Mouse (Mus musculus) thymus, postnatal 0 days (tissue): ENCODE data around the gene Fndc10. TPM values are rescaled to one million over a fixed set of nuclear protein-coding genes. Genes with fewer than 3 reads are reported as not detected.
"Not testable (repeated sequence)": the region's sequence is repeated elsewhere in the genome, so short reads cannot be mapped to it uniquely, and the experiment has no call there.

Experiments used
- DNase-seq: peaks from one replicate; pipeline ENCODE4 v3.0.0-alpha.2; 2015; ENCODE audit warnings: low spot score
- polyA plus RNA-seq: library from polyadenylated mRNA; unstranded; fragments of >200 nt; fragmentation: Nextera tagmentation; extraction: Ambion mirVana; gene quantifications from 2 replicates; pipeline ENCODE4 v1.2.1, GENCODE M21; 2015

Fndc10 gene
- 4.4 and 5.2 TPM in 2 replicates for polyA plus RNA-seq

DNA sequence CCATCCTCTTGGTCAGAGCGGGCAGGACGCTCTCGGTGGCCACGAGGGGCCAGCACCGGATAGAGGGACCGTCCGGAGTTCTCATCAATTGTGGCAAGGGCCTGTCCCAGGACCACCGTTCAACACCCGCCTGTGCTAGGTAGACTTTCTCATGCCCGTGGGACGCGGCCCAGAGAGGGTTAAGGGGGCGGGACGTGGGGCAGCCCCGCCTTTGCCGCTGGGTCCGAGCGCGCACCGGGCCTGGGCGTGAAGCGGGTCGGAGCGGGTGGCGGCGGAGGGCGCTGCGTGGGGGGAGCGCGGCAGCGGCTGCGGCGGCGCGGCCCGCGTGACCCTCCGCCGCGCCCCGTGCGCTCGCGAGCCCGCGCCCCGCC is at the start of gene Fndc10:
Gene Fndc10 (plus strand): TSS at position 232 of the 371 bp plus-strand sequence.
- peak; percentile 54 for DNase-seq

DNA sequence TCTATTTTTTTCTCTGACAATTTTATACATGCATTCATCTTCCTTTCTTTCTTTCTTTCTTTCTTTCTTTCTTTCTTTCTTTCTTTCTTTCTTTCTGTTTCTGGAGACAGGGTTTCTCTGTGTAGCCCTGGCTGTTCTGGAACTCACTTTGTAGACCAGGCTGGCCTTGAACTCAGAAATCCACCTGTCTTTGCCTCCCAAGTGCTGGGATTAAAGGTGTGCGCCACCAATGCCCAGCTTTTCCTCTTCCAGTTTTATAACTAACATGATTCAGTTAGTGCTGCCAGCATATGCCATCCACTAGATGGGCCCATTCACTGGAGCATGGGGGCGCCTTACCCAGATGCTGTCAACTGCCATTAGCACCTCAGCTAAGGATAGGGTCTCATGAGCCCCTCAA is 48.8 kb upstream of the Fndc10 start, which contains the start of gene Gm10563:
Gene Gm10563 (minus strand): TSS at position 101 of the 400 bp plus-strand sequence.
- not testable (repeated sequence) for DNase-seq

DNA sequence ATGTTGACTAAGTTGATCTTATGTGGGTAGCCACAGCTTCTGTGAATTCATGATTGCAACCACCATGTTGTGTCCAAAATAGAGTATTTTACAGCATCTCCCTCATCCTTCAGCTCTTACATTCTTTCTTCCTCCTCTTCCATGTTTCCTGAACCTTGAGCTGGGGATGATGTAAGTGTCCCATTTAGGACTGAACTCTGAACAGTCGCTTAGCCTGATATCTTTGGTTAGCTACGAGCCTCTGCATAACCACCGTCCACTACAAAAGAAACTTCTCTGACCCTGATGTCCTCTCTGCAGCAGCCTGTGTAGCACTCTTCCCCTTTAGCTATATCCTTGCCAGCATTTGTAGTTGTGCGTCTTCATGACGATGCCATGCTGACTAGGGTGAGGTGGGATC is 48.4 kb upstream of the Fndc10 start:
- no peak for DNase-seq

DNA sequence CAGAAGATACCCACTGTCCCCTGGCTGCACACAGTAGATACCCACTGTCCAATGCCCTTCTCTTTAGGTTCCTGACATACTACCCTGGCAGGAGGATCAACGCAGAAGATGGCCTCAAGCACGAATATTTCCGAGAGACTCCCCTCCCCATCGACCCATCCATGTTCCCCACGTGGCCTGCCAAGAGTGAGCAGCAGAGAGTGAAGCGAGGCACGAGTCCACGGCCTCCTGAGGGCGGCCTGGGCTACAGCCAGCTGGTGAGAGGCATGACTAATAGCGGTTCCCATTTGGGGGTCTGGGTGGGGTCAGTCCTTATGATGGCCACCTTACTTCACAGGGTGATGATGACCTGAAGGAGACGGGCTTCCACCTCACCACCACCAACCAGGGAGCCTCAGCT is 44.8 kb upstream of the Fndc10 start:
- DNase-seq, result no peak

DNA sequence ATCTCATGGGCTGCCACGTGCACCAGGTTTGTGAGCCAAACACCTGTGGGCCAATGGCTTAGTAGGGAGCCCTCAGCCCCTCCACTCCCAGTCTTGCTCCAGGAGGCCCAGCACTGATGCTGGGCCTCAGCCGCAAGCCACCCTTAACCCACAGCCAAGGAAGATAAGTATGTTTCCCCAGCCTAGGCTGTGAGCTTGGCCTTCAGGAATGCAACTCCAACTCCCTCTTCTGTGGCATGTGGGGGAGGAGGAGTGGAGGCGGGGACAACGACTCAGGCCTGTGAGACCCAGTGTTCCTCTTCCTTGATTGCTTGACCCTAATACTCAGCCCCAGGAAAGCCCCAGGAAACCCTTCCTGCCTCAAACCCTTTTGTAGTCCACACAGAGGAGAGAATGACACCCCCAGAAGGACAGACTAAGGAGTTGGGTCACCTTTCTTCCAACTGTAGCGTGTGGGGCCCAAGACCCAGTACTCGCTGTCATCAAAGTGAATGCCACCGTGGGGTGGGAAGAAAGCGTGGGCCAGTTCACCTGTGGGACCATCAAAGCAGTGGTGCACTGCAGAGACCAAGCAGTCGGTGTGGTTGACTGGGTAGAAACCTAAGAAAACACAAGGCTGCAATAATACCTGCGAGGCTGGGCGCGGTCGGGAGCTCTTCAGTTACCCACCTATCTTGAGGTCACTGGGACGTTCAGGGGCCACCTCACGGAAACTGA is 42.4 kb upstream of the Fndc10 start:
- no peak for DNase-seq

DNA sequence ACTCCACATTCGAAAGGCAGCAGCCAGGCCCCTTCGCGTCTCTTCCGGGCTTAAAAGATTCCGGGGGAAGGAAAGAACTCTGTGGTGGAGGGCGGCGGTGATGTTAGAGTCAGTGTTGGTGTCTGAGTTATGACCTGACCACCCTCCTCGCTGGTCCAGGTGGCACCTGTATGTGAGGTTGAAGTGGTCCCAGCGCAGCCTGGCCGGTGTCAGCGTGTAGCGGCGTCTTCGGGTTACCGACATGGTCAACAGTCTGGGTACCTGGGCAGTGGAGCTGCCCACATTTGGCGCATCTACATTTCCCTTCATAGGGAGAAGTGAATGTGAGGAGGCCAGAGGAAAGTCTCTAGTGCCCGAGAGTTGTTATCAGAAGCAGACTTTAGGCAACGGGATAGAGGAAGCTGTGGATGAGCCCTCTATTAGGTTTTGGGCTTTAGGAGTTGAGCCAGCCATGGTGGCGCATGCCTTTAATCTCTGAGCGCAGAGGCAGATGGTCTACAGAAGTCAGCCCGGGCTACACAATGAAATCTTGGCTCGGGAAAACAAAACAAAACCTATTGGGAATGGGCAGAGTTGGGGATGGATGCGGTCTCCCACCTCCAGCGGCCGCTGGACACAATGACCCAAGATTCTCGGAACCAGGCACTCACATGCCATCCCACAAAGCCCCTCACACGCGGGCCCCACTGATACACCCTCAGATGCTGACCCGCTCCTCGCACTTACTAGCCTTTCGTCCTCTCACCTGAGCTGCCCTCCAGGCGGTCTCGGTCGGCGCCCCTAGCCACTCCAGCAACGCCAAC is 41.7 kb upstream of the Fndc10 start:
- no peak for DNase-seq

DNA sequence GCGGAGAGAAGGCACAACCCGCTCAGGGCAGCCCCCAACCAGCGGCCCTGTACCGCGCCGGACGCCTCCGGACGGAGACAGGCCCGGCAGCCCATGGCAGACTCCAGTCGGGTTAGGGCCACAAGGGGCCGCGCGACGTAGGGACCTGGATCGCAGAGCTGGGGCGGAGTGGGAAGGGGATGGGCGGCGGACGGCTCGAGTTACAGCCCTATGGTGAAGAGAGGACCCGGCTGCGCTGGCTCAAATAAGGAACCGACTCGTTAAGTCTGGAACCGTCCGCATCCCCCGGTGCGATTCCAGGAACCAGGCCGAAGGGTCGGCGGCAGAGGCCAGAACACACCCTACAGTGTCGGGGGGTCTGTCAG is 41.1 kb upstream of the Fndc10 start, which contains the start of gene Mmp23:
Gene Mmp23 (minus strand): TSS at position 299 of the 365 bp plus-strand sequence.
- no peak for DNase-seq

GRCm38 (mm10) chr4:155653451-155654182 is 40.5 kb upstream of the Fndc10 start:
- peak; percentile 10 for DNase-seq

DNA sequence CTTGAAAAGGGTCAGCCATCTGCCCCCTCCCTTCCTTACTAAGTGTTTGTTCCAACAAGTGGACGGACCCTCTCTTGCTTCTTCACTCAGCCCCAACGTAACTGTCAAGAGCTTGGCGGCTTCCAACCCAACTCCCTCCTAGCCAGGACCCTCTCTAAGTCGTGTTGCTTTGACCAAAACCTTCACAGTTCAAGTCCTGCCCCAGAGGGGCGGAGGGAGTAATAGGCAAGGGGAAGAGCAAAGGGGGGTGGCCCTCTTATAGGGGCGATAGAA is 40.0 kb upstream of the Fndc10 start:
- DNase-seq, result no peak

DNA sequence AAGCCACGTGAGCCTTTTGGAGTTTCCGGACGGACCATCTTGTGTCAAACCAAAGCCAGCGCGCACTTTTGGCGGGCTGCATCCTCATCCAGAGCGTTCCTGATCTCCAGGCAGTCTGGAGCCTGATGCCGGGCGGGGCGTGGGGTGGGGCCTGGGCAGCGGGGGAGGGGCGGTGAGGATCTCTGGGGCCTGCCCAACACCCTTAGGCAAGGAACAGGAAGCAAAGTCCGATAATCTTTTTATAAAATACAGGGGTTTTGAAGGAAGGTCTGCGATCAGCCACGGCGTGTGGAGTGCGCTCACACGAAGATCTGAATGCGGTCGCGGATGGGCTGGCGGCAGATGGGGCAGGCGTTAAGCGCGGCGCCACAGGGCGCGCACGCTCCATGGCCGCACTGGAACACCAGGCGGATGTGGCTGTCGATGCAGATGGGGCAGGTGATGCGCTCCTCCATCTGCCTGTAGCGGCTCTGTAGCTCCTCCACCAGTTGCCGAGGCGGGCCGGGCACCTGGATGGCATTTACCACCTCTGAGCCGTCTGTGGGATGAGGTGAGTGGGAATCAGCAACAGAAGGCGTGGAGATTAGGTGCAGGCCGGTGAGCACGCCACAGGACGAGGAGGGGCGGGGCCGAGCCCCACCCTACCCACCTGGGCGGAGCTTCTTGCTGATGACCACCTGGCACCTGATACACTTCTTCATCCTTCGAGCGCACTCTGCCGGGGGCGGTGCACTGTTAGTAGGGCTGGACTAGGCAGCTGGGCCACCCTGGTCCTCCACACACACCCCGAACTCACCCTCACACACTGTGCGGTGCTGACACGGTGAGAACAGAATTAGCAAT is 39.5 kb upstream of the Fndc10 start:
- DNase-seq, result peak; percentile 73

- DNase-seq, result no peak
Observed at GRCm38 (mm10) chr4:155656214-155656751, 37.9 kb upstream of the Fndc10 start.

DNA sequence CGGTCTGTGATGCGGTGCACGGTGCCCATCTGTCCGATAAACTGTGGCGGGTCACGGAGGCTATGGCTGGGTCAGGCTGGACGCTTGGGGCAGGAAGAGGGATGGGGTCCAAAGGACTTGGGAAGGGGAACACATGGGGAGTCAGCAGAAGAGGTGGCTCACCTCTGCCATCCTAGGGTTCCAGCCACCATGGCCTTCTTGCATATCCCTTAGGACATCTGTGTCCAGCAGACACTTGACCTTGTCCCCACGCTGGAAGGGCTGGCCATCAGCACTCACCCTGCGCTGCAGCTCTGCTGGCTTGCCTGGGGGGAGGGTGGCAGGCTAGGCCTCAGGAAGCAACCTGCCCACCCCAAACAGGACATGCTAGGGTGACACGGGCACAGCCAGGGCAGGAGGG is 35.2 kb upstream of the Fndc10 start:
- no peak for DNase-seq

GRCm38 (mm10) chr4:155660641-155661040 is 33.5 kb upstream of the Fndc10 start:
- no peak for DNase-seq

GRCm38 (mm10) chr4:155666903-155667302 is 27.2 kb upstream of the Fndc10 start:
- peak; percentile 24 for DNase-seq

DNA sequence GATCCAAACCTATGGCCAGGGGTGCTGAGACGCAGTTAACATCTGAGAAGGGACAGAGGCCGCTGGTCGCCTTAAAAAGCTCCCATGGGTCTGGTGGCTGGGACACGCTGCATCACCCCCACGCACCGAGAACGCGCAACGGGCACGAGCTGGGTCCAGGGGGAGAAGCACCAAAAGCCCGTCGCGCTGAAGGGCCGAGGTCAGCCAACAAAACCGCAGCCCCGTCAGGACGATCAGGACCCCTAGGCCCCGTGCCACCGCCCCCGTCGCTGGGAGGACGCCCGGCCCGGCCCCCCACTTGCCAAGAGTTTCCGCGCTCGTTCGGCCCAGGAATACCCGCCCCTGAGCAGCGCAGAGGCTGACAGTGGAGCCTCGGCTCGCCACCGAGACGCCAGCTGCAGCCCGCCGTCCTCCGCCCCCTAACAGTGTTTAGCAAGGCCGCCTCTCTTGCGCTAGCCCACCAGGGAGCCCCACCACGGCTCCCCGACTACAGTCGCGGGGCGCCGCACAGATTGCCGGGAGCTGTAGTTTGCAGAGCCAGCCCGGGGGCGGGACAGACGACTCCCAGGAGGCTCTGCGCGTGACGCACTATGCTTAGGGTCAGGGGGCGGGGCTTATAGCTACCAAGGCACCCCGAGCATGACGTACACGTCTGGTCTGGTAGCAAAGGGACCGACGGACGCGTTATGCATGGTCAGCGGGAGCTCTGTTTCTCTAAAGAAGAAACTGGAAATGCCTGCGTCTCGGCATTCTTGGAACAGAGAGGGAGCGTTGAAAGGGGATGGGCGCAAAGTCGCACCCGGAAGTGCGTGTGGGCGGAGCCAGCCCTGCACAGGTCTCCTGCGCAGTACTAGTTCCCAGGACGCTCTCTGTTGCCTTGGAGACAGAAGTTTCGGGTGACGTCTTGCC is 25.2 kb upstream of the Fndc10 start, which contains the start of gene Mib2:
Gene Mib2 (minus strand): TSS at position 510 of the 909 bp plus-strand sequence.
- peak; percentile 99 for DNase-seq

GRCm38 (mm10) chr4:155669598-155670075 is 24.5 kb upstream of the Fndc10 start:
- no peak for DNase-seq

DNA sequence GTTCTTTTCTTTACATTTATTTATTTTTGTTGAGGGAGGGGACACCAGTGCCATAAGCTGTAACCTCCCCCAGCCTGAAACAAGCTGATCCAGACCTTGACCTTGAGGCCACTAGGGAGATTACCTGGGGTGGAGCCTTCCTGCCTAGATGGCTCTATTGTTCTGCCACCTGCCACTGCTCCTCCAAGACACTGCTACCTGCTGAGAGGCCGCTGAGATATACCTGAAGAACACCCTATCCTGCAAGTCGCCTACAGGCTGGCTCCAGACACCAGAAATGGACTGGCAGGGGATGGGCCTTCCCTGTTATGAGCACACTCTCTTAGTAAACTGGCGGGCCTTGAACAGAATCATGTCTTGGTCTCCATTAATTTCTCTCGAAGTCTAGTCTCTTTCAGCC is 23.9 kb upstream of the Fndc10 start:
- not testable (repeated sequence) for DNase-seq

DNA sequence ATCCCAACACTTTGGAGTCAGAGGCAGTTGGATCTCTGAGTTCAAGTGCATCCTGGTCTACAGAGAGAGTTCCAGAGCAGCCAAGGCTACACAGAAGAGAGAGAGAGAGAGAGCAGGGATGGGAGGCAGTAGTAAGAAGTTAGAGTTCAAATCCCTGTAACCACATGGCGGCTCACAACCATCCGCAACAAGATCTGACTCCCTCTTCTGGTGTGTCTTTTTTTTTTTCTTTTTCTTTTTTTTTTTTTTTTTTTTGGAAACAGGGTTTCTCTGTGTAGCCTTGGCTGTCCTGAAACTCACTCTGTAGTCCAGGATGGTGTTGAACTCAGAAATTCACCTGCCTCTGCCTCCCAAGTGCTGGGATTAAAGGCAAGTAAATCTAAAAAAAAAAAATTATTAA is 22.1 kb upstream of the Fndc10 start:
- no peak for DNase-seq

DNA sequence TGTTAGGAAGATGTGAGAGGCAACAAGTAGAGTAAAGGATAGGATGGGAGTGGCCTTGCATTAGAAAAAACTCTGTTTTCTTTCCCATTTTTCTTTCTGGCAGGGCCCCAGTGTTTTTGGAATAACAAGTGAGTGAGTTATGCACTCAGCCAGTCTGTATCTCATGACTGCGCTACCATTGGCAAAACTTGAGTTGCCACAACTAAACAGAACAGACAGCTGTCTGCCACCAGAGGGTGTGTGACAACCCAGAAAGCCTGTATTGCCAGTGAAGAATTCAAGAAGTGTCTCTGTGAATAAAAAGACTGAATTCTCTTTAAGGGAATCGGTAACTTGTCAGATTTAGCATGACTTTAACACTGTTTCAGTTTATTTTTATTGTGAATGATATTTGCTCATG is 18.2 kb upstream of the Fndc10 start:
- peak; percentile 34 for DNase-seq
